Mouse (Mus musculus) MEL-GATA-1-ER (cell line): ENCODE results near the gene Gm20838.
"Not testable (repeated sequence)": the region's sequence is repeated elsewhere in the genome, so short reads cannot be mapped to it uniquely, and the experiment has no call there.

Experiments
- DNase-seq: peaks from one replicate; pipeline ENCODE4 v3.0.0-alpha.2; 2012; ENCODE audit warnings: low read depth; ENCODE audit errors: extremely low read depth

The Gm20838 gene

DNA sequence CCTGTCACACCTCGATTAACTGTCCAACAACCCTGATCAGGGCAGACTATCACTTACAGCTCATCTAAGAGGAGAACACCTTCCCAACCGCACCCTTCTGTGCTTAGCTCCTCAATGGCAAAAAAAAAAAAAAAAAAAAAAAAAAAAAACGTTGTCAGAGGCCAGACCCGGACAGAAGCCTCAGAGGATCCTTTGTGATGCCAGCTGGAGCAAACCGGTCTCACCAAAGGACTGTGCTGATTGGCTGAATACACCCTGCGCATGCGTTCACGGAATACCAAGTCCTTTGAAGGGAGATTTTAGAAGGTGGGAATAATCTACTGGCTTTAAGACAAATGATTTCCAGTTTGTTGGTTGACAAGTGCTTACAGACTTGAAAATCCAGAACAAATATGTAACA lies at the start of gene Gm20838:
TSS of gene Gm20838 (minus strand) at position 101 of the 400 bp plus-strand sequence.
- DNase-seq = not testable (repeated sequence)
